Mouse (Mus musculus) lung, adult 2 months (tissue): ENCODE measurements around the gene Babam2.

ENCODE experiments used
- CTCF ChIP-seq: fragments of 200-500 bp; IDR thresholded peaks from 2 replicates; pipeline ENCODE4 v1.5.1; 2011; ENCODE audit warnings: mild to moderate bottlenecking, low read length, control low read depth; ENCODE audit not compliant: insufficient read depth
- POLR2A ChIP-seq: fragments of 200-500 bp; IDR thresholded peaks from 2 replicates; pipeline ENCODE4 v1.6.1; 2011; ENCODE audit warnings: low read depth, mild to moderate bottlenecking, control low read depth, low read length, borderline replicate concordance; ENCODE audit errors: extremely low read depth

DNA sequence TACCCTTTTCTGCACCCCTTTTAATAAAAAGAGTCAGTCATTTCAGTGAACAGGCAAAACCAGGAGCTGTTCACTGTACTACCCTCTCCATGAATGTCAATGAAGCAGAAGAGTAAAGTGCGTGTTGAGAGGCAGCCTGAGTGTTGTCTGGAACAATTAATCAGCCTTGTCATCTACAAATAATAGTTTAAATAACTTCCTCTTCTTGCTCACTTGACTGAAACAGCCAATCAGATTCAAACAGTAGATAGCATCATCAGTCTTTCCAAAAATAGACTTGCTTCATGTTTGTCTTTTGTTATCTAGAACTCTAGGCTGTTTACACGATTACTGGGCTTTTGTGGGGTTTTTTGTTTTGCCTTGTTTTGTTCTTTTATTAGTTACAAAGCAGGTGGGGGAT, 263.9 kb downstream of the Babam2 start:
- TF ChIP-seq POLR2A (no peak), CTCF (no peak)
